Mouse (Mus musculus) frontal cortex, postnatal 10 days (tissue): Measurements from ENCODE around the gene Chrna7.

Experiments
- DNase-seq, 2 experiments: peaks; one replicate each; pipeline ENCODE4 v3.0.0; 2022; ENCODE audit warnings: low spot score in 2 of 2, mixed read lengths in 1 of 2

Chrna7 gene

GRCm38 (mm10) chr7:63212084-63212723 is at the start of gene Chrna7:
Gene Chrna7 (minus strand): TSS chr7:63212569.
- DNase-seq, result peak; percentile 56 to 81

GRCm38 (mm10) chr7:63249404-63249803 is 37.0 kb upstream of the Chrna7 start:
- no peak for DNase-seq

DNA sequence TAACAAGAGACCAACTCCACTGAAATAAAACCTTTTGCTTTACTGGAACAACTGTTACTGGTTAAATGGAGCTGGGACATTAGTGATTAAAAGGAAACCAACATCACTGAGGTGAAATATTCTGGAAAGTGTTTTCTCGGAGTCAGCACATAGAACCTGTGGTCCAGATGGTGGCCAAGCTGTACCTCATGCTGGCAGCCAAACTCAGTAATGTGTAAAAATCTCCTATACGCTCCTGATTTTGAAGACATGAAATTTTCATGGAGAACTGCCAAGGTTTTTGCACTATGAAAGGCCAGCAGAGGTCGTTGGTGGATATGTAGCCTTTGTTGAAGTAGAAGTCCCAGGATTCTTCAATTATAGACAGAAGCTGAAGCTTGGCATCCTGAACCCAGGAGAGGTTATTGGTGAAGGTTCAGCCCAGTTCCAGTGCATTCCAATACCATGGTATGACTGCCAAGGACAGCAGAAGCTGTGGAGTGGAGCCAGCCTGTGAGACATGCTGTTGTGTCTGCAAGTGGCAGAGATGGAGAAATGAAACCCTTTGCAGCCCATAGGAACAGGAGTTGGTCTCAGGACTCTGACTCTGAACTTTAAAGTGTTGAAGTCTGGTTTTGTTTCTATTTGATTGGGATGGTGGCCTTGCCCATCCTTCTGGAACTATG is 25.6 kb upstream of the Chrna7 start:
- DNase-seq, result no peak

- DNase-seq, result no peak
Measured at GRCm38 (mm10) chr7:63225066-63225780, 12.9 kb upstream of the Chrna7 start.

DNA sequence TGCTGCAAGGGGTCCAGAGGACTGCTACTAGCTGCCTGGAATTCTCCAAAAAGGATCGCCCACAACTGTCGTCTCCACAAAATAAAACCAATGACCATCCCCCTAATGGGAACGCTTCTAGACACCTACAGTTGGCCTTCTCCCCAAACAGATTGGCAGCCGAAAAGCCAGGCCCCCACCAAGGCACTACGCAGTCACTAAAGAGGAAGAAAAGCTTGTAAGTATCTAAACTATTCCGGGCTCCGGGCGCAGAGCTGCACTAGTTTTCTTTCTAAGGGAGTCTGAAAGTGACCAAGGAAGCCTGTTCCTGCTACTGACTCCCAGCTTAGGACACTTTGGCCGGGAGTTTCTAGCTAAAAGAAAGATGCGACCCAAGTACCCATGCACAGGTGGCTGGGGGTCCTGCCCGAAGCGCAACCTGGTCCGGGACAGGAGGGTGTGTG is 707 bp downstream of the Chrna7 start:
- DNase-seq, result peak; percentile 8 to 14

DNA sequence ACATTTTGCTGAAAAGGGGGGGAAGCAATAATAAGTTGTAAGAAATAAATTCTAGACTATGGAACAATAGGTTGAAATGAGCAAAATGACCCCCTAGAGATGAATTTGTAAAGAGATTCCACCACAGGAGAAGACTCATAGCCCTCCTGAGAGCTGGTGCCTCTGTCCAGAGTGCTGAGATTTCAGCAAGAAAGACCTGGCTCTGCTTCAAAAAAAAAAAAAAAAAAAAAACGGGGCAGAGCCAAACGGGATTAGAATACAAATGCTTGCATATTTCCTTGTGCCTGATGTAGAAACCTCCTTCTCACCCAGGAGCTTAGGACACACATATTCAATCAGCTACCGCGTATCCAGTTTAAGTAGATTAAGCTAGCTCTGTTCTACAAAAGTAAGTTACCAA is 2.9 kb downstream of the Chrna7 start:
- DNase-seq, result no peak

- no peak for DNase-seq
Measured at GRCm38 (mm10) chr7:63207137-63207536, 5.2 kb downstream of the Chrna7 start.

DNA sequence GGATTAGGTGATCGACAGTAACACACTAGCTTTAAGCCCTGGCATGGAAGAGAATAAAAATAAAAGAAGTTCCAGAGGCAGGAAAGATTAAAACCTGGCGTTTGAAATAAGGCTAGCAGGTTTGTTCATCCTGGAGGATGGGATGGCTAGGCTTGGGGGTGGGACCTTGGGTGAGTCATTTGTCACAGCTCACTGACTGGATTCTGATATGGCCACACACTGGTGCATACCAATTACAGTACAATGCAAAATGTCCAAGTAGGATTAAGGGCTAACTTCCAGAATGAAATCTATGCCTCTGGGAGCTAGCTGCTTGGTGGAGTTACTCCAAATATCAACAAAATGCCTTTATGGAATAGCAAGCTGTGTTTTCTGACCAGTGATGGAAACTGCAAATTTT is 16.8 kb downstream of the Chrna7 start:
- DNase-seq, result no peak

- DNase-seq, result no peak
Measured at GRCm38 (mm10) chr7:63189647-63190534, 22.5 kb downstream of the Chrna7 start.

GRCm38 (mm10) chr7:63170063-63170787 is 42.1 kb downstream of the Chrna7 start:
- no peak for DNase-seq

GRCm38 (mm10) chr7:63164617-63165016 is 47.8 kb downstream of the Chrna7 start:
- no peak for DNase-seq

- no peak for DNase-seq
Measured at GRCm38 (mm10) chr7:63162272-63162864, 50.0 kb downstream of the Chrna7 start.

DNA sequence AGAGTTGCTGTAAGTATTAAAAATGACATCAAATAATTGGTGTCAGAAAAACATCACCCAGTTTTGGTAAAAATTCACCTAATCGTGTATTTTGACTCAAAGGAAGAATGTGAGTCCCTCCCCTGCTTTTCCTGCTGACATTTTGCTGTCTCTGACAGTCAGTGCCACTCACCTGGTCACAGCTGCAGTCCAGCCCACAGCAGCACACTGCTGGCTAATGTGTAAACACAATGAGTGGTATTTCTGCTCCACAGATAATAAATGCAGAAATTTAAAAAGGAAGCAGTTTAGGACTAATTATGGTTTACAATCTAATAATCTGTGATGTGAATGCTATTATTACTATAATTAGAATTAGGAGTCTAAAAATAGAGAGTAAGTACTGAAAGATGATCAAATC is 59.1 kb downstream of the Chrna7 start:
- no peak for DNase-seq

- no peak for DNase-seq
Measured at GRCm38 (mm10) chr7:63148740-63149139, 63.6 kb downstream of the Chrna7 start.

DNA sequence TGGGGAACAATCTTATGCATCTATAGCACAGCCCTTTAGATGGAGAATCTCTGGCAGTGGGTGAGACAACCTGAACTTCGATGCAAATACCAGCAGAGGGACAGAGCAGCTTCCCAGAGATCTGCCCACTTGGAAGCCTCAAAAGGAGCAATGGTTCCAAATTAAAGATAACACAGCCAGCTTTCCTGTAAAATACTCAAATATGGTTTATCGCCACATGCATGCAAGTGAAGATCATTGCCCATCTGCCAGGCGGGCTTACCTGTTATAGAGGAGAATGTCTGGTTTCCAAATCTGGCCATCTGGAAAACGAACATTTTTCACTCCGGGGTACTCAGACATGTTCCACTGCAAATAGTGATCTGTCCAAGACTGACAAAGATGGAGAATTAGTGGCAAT is 64.0 kb downstream of the Chrna7 start:
- no peak for DNase-seq

DNA sequence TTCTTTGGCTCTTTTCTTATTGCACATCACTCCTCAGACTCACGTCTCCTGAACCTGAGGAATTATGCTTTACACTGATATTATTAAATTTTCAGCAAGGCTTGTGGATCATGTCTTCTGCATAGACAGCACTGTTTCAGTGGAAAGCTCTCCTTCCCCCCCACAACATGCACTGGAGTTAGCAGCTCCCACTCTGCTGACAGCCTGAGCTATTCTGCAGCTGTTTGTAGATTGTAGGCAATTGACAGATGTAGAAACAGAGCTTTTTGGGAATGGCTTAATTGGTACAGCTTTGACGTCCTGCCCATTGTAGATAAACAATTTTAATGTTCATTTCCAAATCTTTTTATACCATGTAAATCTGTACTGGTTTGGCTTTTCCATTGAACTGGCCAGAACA is 89.8 kb downstream of the Chrna7 start:
- no peak for DNase-seq

DNA sequence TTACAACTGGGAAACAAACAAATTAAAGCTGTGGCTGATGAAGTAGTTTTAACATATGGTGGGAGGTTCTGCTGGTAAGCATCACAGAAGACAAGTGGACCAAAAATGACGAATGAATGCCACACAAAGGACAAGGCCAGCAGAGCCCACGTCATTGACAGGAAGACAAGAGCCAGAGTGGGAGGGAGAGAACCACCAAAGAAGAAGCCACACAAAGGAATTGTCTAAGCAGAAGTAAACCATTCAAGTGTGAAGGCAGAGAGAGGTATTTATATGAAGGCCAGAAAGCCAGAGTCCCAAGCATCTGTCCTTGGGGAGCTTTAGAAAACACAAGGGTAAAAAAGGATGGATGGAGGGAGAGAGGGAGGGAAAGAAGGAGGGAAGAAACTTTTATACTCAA is 98.7 kb downstream of the Chrna7 start:
- DNase-seq, result no peak

- no peak for DNase-seq
Measured at GRCm38 (mm10) chr7:63113252-63113651, 99.1 kb downstream of the Chrna7 start.

GRCm38 (mm10) chr7:63109348-63109747 is 103.0 kb downstream of the Chrna7 start:
- no peak for DNase-seq

DNA sequence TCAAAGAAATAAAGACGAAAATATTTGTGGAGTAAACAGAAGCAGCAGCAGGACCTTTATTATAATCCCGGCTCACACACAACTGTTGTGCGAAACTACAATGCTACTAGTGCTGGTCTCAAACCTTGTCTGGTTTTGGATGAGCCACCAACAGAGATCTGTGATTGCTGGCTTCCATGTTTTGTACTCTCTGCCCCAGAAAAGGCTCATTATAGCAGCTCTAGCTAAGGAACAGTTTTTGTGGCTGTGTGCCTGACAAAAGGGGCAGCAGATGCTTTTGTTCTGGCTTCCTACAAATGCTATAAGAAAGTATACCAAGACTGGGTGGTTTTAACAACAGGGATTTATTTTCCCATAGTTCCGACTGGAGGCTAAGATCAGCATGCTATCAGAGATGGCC is 126.4 kb downstream of the Chrna7 start:
- no peak for DNase-seq
